Mouse (Mus musculus) large intestine, adult 2 months (tissue): Measurements from ENCODE around the gene Copb1. TPM values are rescaled to one million over a fixed set of nuclear protein-coding genes. Genes with fewer than 3 reads are reported as not detected.

Source experiments
- DNase-seq: peaks from one replicate; pipeline ENCODE4 v3.0.0-alpha.2; 2012; ENCODE audit warnings: low read depth, low spot score
- WGBS: fragments of 180-500 bp; shearing (Covaris S2); methylation state at CpG from one replicate; pipeline ENCODE4 v1.1.7; 2018; 5-methylcytosine and 5-hydroxymethylcytosine counted together
- polyA plus RNA-seq: library from polyadenylated mRNA; depleted of rRNA; stranded (reverse); fragments of >200 nt; gene quantifications from 2 replicates; pipeline ENCODE4 v1.2.3, GENCODE M21; 2012; rRNA removed

The Copb1 gene
- 31.5 and 47.6 TPM in 2 replicates for polyA plus RNA-seq

DNA sequence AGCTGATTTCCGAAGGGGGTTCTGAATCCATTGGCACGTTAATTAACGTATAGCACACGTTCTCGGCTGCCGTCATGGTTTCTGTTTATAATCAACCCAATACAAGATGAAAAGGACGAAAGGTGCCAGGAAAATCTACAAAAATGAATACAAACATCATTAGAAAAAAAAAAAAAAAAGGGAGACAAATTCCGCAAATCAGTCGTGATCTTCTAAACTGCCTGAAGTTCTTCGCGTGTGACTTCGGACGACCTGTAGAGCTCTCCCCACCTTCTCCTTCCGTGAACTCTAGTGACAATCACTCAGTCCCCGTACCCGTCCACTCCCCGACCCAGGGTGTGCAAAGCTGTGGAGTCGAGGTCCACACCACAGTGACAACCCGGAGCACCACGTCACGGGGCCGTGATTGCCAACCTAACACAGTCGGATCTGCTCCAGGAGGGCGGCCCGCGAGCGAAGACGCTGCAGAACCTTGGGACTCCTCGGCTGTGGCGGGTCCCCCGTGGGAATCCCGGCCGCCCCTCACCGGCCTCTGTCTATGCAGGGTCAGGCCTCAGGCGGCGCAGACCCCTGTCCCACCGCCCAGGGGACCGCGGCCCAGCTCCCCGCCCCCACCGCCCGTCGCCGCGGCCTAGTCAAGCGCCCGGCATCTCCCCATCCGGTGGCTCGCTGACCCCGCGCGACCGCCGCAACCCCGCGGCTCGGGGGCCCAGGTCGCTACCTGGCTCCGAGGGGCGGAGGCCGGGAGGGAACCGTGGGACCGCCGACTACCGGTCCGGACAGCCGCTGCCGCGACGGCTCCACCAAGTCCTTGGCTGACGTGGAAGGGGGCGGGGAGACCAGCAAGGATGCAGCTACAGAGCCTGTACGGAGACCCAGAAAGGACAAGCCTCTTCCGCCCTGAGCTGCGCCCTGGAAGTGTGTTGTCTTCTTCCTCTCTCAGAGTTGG, at the start of gene Copb1:
Copb1 (minus strand) TSS at position 827 of the 949 bp plus-strand sequence.
- WGBS, result under 1% methylated on average over 75 of the region's 75 CpGs
- DNase-seq, result peak; percentile 87

DNA sequence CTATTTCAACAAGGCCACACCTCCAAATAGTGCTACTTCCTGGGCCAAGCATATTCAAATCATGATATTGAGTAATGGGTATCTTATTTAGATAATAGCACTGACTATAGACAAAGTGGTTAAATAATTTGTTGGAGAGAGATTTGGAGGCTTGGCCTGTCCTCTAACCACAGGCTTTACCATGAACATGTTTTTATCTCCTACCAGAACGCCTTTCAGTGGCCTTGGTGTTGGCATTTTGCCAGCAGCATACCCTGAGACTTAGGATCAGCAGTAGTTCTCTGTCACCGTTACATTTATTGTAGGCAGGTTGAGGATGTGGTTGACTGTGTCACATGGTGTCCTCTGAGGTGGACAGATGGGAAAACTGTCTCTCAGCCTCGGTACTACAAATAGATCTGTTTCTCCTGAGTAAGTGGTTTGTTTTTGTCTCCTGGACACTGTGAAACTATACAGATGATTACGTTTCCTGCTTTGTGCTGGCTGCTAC, 46.8 kb upstream of the Copb1 start:
- WGBS, result 48% methylated on average over 4 of the region's 4 CpGs
- DNase-seq, result no peak

GRCm38 (mm10) chr7:114300782-114301181, 46.3 kb upstream of the Copb1 start:
- 89% methylated on average over 2 of the region's 2 CpGs for WGBS
- DNase-seq, result no peak

GRCm38 (mm10) chr7:114299247-114299646, 44.7 kb upstream of the Copb1 start:
- no peak for DNase-seq
- 58% methylated on average over 4 of the region's 4 CpGs for WGBS

DNA sequence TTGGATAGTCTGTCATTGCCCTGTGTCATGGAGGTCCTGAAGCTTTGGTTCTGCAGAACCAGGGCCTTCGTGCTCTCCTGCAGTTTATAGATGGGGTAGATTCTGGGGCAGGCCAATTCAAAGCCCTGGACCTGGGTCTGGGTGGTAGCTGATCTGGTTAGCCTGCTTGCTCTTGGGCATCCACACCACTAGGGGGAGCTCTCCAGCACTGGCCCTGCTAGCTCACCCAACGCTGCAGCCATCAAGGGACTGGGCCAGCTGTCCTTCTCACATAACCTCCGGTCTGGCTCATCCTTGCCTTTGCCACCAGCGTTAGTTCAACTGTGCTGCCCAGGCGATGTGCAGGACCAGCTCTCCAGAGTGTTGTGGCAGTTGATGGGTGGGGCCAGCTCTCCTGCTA, 40.2 kb upstream of the Copb1 start:
- 87% methylated on average over 5 of the region's 5 CpGs for WGBS
- no peak for DNase-seq

- WGBS, result 70% methylated on average over 5 of the region's 5 CpGs
- DNase-seq, result no peak
Observed at GRCm38 (mm10) chr7:114293903-114294302, 39.4 kb upstream of the Copb1 start.

GRCm38 (mm10) chr7:114292501-114292971, 38.0 kb upstream of the Copb1 start:
- 12% methylated on average over 12 of the region's 12 CpGs for WGBS
- no peak for DNase-seq

- DNase-seq, result no peak
- 64% methylated on average over 15 of the region's 15 CpGs for WGBS
Observed at GRCm38 (mm10) chr7:114291461-114292335, 37.2 kb upstream of the Copb1 start.

GRCm38 (mm10) chr7:114290078-114290506, 35.6 kb upstream of the Copb1 start:
- 65% methylated on average over 5 of the region's 5 CpGs for WGBS

GRCm38 (mm10) chr7:114284296-114284910, 29.9 kb upstream of the Copb1 start:
- DNase-seq, result no peak

More at GRCm38 (mm10) chr7:114290078-114290506, 35.6 kb upstream of the Copb1 start:
- DNase-seq, result no peak

GRCm38 (mm10) chr7:114283006-114283405, 28.5 kb upstream of the Copb1 start:
- 76% methylated on average over 9 of the region's 9 CpGs for WGBS

More at GRCm38 (mm10) chr7:114284296-114284910, 29.9 kb upstream of the Copb1 start:
- WGBS, result 93% methylated on average over 14 of the region's 14 CpGs

GRCm38 (mm10) chr7:114281671-114282070, 27.2 kb upstream of the Copb1 start:
- no peak for DNase-seq
- WGBS, result 55% methylated on average over 3 of the region's 3 CpGs

More at GRCm38 (mm10) chr7:114283006-114283405, 28.5 kb upstream of the Copb1 start:
- DNase-seq, result no peak

- peak; percentile 95 for DNase-seq
- WGBS, result 1% methylated on average over 39 of the region's 39 CpGs
Observed at GRCm38 (mm10) chr7:114276005-114276752, 21.7 kb upstream of the Copb1 start, which contains the start of gene Psma1. Gene Psma1 (minus strand): TSS chr7:114276118.

DNA sequence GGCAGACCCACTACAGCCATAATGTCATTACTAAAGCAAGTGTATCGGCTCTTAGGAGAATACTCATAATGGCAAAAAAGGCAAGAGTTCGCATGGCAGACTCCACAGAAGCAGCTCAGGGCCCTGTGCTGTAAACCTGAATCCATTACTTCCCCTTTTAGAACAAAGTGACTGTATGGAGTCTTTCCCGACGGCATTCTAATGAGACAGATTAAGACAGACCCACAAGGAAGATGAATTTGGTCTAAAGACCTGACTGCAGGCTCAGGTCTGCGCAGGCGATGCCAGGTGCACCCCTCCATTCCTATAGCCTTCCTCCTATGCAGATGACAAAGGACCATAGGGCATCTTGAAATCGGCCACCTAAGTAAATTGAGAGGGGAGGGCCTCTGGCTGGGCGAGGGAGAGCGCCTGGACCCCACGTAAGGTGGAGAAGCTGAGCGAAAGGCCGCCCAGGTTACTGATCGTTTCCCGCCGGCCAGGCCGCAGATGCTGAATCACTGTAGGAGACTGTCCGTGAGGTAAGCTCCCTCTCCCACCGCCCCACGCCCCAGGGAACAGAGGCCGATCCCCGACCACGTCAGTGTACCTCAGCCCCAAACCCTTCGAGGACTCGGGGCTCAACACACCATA, 21.0 kb upstream of the Copb1 start:
- WGBS, result under 1% methylated on average over 24 of the region's 24 CpGs
- no peak for DNase-seq

GRCm38 (mm10) chr7:114268446-114268845, 13.9 kb upstream of the Copb1 start:
- DNase-seq, result no peak
- 92% methylated on average over 5 of the region's 5 CpGs for WGBS

GRCm38 (mm10) chr7:114251684-114252083, 2.8 kb downstream of the Copb1 start:
- no peak for DNase-seq
- WGBS, result 96% methylated on average over 3 of the region's 3 CpGs

DNA sequence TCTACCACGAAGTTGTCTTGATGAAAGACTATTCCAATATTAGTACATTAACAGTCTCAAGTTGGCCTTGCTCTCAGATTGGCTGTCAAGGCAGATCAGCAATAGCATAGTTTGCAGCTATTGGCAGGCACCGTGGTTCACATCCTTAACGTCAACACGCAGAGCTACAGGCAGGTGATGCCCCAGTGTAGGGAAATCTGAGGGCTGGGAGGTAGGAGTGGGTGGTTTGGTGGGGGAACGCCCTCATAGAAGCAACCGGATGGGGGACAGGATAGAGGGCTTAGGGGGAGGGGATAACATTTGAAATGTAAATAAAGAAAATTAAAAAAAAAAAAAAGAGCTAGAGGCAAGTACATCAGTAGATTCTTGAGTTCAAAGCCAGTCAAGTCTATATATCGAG, 20.5 kb downstream of the Copb1 start:
- WGBS, result 79% methylated on average over 7 of the region's 7 CpGs
- no peak for DNase-seq

- 87% methylated on average over 7 of the region's 7 CpGs for WGBS
- no peak for DNase-seq
Observed at GRCm38 (mm10) chr7:114232982-114233381, 21.5 kb downstream of the Copb1 start.
